ENCODE assay signal across 8 mouse cellular contexts in the genomic region with DNA sequence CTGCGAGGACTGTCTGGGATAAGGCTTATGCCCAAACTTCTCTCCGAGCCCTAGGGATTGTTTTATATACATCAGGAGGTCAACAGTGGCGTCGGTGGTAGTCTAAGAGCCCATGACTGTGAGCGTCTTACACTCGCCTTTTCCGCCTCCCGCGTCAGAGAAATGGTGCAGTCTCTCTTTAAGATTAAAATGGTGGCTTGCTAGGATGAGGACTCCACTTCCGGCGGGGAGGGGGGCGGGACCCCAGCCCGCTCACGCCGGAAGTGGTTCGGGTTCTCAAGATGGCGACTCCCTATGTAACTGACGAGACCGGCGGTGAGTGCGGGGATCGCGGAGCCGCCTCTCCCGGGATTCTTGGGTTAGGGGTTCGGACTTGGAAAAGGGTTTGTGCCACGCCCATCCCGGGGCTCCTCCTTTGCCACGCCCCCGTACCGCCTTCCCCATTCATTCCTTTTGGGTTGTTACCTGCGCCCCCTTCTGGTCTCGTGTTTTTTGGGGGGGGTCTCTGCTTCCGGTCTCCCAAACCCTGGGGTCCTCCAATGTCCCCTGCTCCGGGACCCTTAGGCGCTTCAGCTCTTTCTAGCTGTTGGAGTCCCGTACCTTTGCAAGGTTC. TPM values are rescaled to one million over a fixed set of nuclear protein-coding genes. Genes with fewer than 3 reads are reported as not detected.
DNase-seq lines count a peak whose midpoint lies in the region; ATAC-seq and TF ChIP-seq lines count a peak whose summit lies in the region.

No protein-coding gene starts in this region.

- peak overlapping the region; percentile 73 for H3K4me2 ChIP-seq in limb, embryonic 11.5 days (ENCODE audit: low read depth, severe bottlenecking)
- peak overlapping the region; percentile 93 for H3K4me2 ChIP-seq in midbrain, embryonic 13.5 days (replicated peaks)

- peak overlapping the region; percentile 74 for H3K4me3 ChIP-seq in embryonic facial prominence, embryonic 10.5 days
- H3K4me3 ChIP-seq in limb, embryonic 11.5 days (ENCODE audit: low read depth, low read length): peak overlapping the region; percentile 61
- peak overlapping the region; percentile 78 for H3K4me3 ChIP-seq in midbrain, embryonic 13.5 days (replicated peaks)
- peak overlapping the region; percentile 84 for H3K4me3 ChIP-seq in spleen, adult 2 months (ENCODE audit: extremely low read depth, insufficient read depth, insufficient read length)

- no peak for TF ChIP-seq CTCF in spleen, adult 2 months (IDR thresholded peaks at IDR 0.05; ENCODE audit: extremely low read depth, insufficient read depth, insufficient read length, insufficient replicate concordance)

- H3K36me3 ChIP-seq in embryonic facial prominence, embryonic 10.5 days (replicated peaks): peaks cover 20% of the 10 kb centered on the region
- no peaks in the 10 kb centered on the region; the same call in 1 of the 2 replicates for H3K36me3 ChIP-seq in limb, embryonic 11.5 days (ENCODE audit: control insufficient read depth, insufficient read depth, low read length)
- H3K36me3 ChIP-seq in midbrain, embryonic 13.5 days: peaks cover 9% of the 10 kb centered on the region
- peaks cover 4% of the 10 kb centered on the region; the same call in 1 of the 2 replicates for H3K36me3 ChIP-seq in spleen, adult 2 months (ENCODE audit: control insufficient read depth, insufficient read depth, low read length)

- ATAC-seq in granulocyte monocyte progenitor cell, adult 5-6 weeks (replicated peaks; ENCODE audit: poor library complexity, severe bottlenecking): peak; percentile 67
- peak; percentile 89 for ATAC-seq in limb, embryonic 11.5 days (ENCODE audit: insufficient number of reproducible peaks, low FRiP score, low TSS enrichment, low read depth)
- peak; percentile 95 for ATAC-seq in midbrain, embryonic 13.5 days

- under 1% methylated on average over 37 of the region's 37 CpGs for WGBS in embryonic facial prominence, embryonic 10.5 days
- 0% methylated on average over 37 of the region's 37 CpGs for WGBS in limb, embryonic 11.5 days
- WGBS in midbrain, embryonic 13.5 days: under 1% methylated on average over 37 of the region's 37 CpGs
- WGBS in spleen, adult 2 months: under 1% methylated on average over 37 of the region's 37 CpGs

- TF ChIP-seq POLR2A in spleen, adult 2 months (IDR thresholded peaks at IDR 0.05; ENCODE audit: low read depth, low read length): peak; percentile 44; the same call in 1 of the 2 replicates

- H3K27me3 ChIP-seq in embryonic facial prominence, embryonic 10.5 days (replicated peaks; ENCODE audit: low read depth, poor library complexity, severe bottlenecking): peaks cover 32% of the 10 kb centered on the region
- peaks cover 6% of the 10 kb centered on the region; the same call in 1 of the 2 replicates for H3K27me3 ChIP-seq in limb, embryonic 11.5 days (ENCODE audit: control insufficient read depth, insufficient read depth, low read length)
- H3K27me3 ChIP-seq in midbrain, embryonic 13.5 days: peaks cover 32% of the 10 kb centered on the region
- H3K27me3 ChIP-seq in spleen, adult 2 months (ENCODE audit: control insufficient read depth, insufficient read depth, low read length): no peaks in the 10 kb centered on the region

- H3K9ac ChIP-seq in limb, embryonic 11.5 days (ENCODE audit: low read length): peak overlapping the region; percentile 80
- H3K9ac ChIP-seq in midbrain, embryonic 13.5 days (replicated peaks): peak overlapping the region; percentile 79

- DNase-seq in 3T3-L1 (ENCODE audit: low read depth, low spot score): peak; percentile 90
- DNase-seq in adrenal gland, postnatal 14 days: peak; percentile 88
- DNase-seq in embryonic facial prominence, embryonic 10.5 days (ENCODE audit: low spot score): peak; percentile 95
- peak; percentile 84 for DNase-seq in kidney, adult 18-20 months
- DNase-seq in limb, embryonic 11.5 days (ENCODE audit: low spot score): peak; percentile 90
- peak; percentile 68 to 80 for DNase-seq in spleen, adult 2 months (ENCODE audit: low read depth in 1 of 2, low spot score in 2 of 2)

- peak overlapping the region; percentile 94 for H3K27ac ChIP-seq in embryonic facial prominence, embryonic 10.5 days (replicated peaks)
- H3K27ac ChIP-seq in limb, embryonic 11.5 days (replicated peaks; ENCODE audit: low read depth, low read length): peak overlapping the region; percentile 89
- H3K27ac ChIP-seq in midbrain, embryonic 13.5 days: peak overlapping the region; percentile 90
- H3K27ac ChIP-seq in spleen, adult 2 months (ENCODE audit: insufficient read depth, low read length): peak overlapping the region; percentile 97

- H3K4me1 ChIP-seq in embryonic facial prominence, embryonic 10.5 days: peaks cover 45% of the 10 kb centered on the region
- H3K4me1 ChIP-seq in limb, embryonic 11.5 days (ENCODE audit: control insufficient read depth, insufficient read depth, low read length): peaks cover 8% of the 10 kb centered on the region
- peaks cover 41% of the 10 kb centered on the region for H3K4me1 ChIP-seq in midbrain, embryonic 13.5 days (replicated peaks)
- peaks cover 8% of the 10 kb centered on the region for H3K4me1 ChIP-seq in spleen, adult 2 months (ENCODE audit: control insufficient read depth, insufficient read depth, insufficient read length)

- H3K9me3 ChIP-seq in embryonic facial prominence, embryonic 10.5 days: no peaks in the 10 kb centered on the region
- no peaks in the 10 kb centered on the region for H3K9me3 ChIP-seq in limb, embryonic 11.5 days (ENCODE audit: control insufficient read depth, low read length)
- no peaks in the 10 kb centered on the region for H3K9me3 ChIP-seq in midbrain, embryonic 13.5 days

RNA-seq across cellular contexts. Expression of gene Pym1, which starts 0.7 kb away (rescaled TPM):
- total RNA-seq in adrenal gland, postnatal 14 days (2021): 22.3 and 29.1 TPM in 2 replicates
- 56.6 and 60.0 TPM in 2 replicates for polyA plus RNA-seq in embryonic facial prominence, embryonic 10.5 days (2016; fragmentation: Nextera tagmentation; extraction: Ambion mirVana)
- 43.5 and 52.0 TPM in 2 replicates for total RNA-seq in granulocyte monocyte progenitor cell, adult 5-6 weeks (2014; fragmentation: Nextera tagmentation)
- total RNA-seq in granulocyte monocyte progenitor cell, adult 5-6 weeks (2017): 47.6 and 82.5 TPM in 2 replicates
- polyA plus RNA-seq in limb, embryonic 11.5 days (2014; fragmentation: Nextera tagmentation; extraction: Ambion mirVana): 49.4 and 52.4 TPM in 2 replicates
- 50.6 and 51.8 TPM in 2 replicates for polyA plus RNA-seq in midbrain, embryonic 13.5 days (2015; fragmentation: Nextera tagmentation; extraction: Ambion mirVana)
- 31.7 and 34.7 TPM in 2 replicates for polyA plus RNA-seq in spleen, adult 2 months (2012; rRNA removed)

RNA-seq across cellular contexts. Expression of gene Dgka, which starts 3.7 kb away (rescaled TPM):
- 14.3 and 36.2 TPM in 2 replicates for total RNA-seq in adrenal gland, postnatal 14 days (2021)
- 5.2 and 6.3 TPM in 2 replicates for polyA plus RNA-seq in embryonic facial prominence, embryonic 10.5 days (2016; fragmentation: Nextera tagmentation; extraction: Ambion mirVana)
- total RNA-seq in granulocyte monocyte progenitor cell, adult 5-6 weeks (2014; fragmentation: Nextera tagmentation): 13.2 and 15.8 TPM in 2 replicates
- 9.4 and 12.0 TPM in 2 replicates for total RNA-seq in granulocyte monocyte progenitor cell, adult 5-6 weeks (2017)
- 5.4 and 6.5 TPM in 2 replicates for polyA plus RNA-seq in limb, embryonic 11.5 days (2014; fragmentation: Nextera tagmentation; extraction: Ambion mirVana)
- 5.0 TPM in 2 replicates for polyA plus RNA-seq in midbrain, embryonic 13.5 days (2015; fragmentation: Nextera tagmentation; extraction: Ambion mirVana)
- polyA plus RNA-seq in spleen, adult 2 months (2012; rRNA removed): 124 and 126 TPM in 2 replicates

RNA-seq across cellular contexts. Expression of gene Mmp19, which starts 42.4 kb away (rescaled TPM):
- 24.6 and 30.9 TPM in 2 replicates for total RNA-seq in adrenal gland, postnatal 14 days (2021)
- polyA plus RNA-seq in embryonic facial prominence, embryonic 10.5 days (2016; fragmentation: Nextera tagmentation; extraction: Ambion mirVana): 0.26 and 0.30 TPM in 2 replicates
- total RNA-seq in granulocyte monocyte progenitor cell, adult 5-6 weeks (2014; fragmentation: Nextera tagmentation): 6.9 and 8.3 TPM in 2 replicates
- total RNA-seq in granulocyte monocyte progenitor cell, adult 5-6 weeks (2017): 14.9 and 15.6 TPM in 2 replicates
- 0.35 and 0.55 TPM in 2 replicates for polyA plus RNA-seq in limb, embryonic 11.5 days (2014; fragmentation: Nextera tagmentation; extraction: Ambion mirVana)
- 0.32 and 0.48 TPM in 2 replicates for polyA plus RNA-seq in midbrain, embryonic 13.5 days (2015; fragmentation: Nextera tagmentation; extraction: Ambion mirVana)
- 1.7 and 1.8 TPM in 2 replicates for polyA plus RNA-seq in spleen, adult 2 months (2012; rRNA removed)

RNA-seq across cellular contexts. Expression of gene Cdk2, which starts 43.5 kb away (rescaled TPM):
- 30.7 and 31.1 TPM in 2 replicates for total RNA-seq in adrenal gland, postnatal 14 days (2021)
- 124 and 130 TPM in 2 replicates for polyA plus RNA-seq in embryonic facial prominence, embryonic 10.5 days (2016; fragmentation: Nextera tagmentation; extraction: Ambion mirVana)
- total RNA-seq in granulocyte monocyte progenitor cell, adult 5-6 weeks (2014; fragmentation: Nextera tagmentation): 101 and 134 TPM in 2 replicates
- 60.3 and 73.1 TPM in 2 replicates for total RNA-seq in granulocyte monocyte progenitor cell, adult 5-6 weeks (2017)
- polyA plus RNA-seq in limb, embryonic 11.5 days (2014; fragmentation: Nextera tagmentation; extraction: Ambion mirVana): 151 TPM in 2 replicates
- 36.2 TPM in 2 replicates for polyA plus RNA-seq in midbrain, embryonic 13.5 days (2015; fragmentation: Nextera tagmentation; extraction: Ambion mirVana)
- 19.5 and 19.8 TPM in 2 replicates for polyA plus RNA-seq in spleen, adult 2 months (2012; rRNA removed)

RNA-seq across cellular contexts. Expression of gene Pmel, which starts 44.4 kb away (rescaled TPM):
- 1.5 and 2.3 TPM in 2 replicates for total RNA-seq in adrenal gland, postnatal 14 days (2021)
- polyA plus RNA-seq in embryonic facial prominence, embryonic 10.5 days (2016; fragmentation: Nextera tagmentation; extraction: Ambion mirVana): 8.6 and 17.3 TPM in 2 replicates
- 0.28 and 2.6 TPM in 2 replicates for total RNA-seq in granulocyte monocyte progenitor cell, adult 5-6 weeks (2014; fragmentation: Nextera tagmentation)
- 0.52 and 1.6 TPM in 2 replicates for total RNA-seq in granulocyte monocyte progenitor cell, adult 5-6 weeks (2017)
- 0.34 and 0.87 TPM in 2 replicates for polyA plus RNA-seq in limb, embryonic 11.5 days (2014; fragmentation: Nextera tagmentation; extraction: Ambion mirVana)
- polyA plus RNA-seq in midbrain, embryonic 13.5 days (2015; fragmentation: Nextera tagmentation; extraction: Ambion mirVana): 0.09 and 0.15 TPM in 2 replicates
- polyA plus RNA-seq in spleen, adult 2 months (2012; rRNA removed): 0.66 and 9.3 TPM in 2 replicates

Comparison
In these comparisons a context has a peak if more than half of its experiments do, and no peak if none do; other contexts are left out.
1. Peak in every context shown above with its lines: DNase-seq, ATAC-seq, H3K4me3 ChIP-seq and H3K27ac ChIP-seq.
2. RNA of gene Dgka, which starts 3.7 kb away (polyA plus RNA-seq): 124 to 126 TPM in spleen, adult 2 months; 5.2 to 6.3 TPM in embryonic facial prominence, embryonic 10.5 days, 5.4 to 6.5 TPM in limb, embryonic 11.5 days and 5.0 TPM in midbrain, embryonic 13.5 days; every median in the first group is over 10 times any median in the second.